9 mouse cellular contexts compared by ENCODE assay signal in the genomic region with DNA sequence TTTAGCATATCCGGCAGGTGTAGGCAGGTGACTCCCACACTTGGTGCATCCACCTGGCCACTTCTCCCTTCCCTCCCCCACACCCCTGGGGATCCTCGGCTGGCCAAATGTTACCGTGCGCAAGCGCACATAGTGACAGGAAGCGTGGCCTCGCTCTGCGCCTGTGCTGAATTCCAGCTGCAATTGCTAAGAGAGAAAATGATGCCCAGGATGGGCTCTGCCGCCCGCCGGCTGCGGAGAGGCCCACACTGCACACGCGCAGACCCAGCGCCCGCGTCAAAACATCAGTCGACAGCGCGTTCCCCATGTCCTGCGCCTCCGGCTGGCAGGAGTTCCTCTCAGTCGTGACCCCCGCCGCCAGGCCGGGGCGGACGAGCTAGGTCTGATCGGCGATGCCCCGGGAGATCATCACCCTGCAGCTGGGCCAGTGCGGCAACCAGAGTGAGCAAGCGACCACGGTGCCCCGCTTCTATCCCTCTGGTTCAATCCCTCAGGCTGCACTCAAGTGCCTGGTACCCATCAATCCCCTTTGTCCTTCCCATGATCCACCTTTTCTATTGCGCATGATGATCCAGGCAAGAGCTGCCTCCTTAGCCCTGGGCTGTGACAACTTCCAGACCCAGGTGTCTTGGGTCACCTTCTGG. TPM values are rescaled to one million over a fixed set of nuclear protein-coding genes. Genes with fewer than 3 reads are reported as not detected.
A peak's percentile ranks its signal among the peaks of the same experiment; 100 is the strongest.
DNase-seq lines count a peak whose midpoint lies in the region; ATAC-seq lines count a peak whose summit lies in the region.
"Had no signal": no experiment of that assay in that cellular context is flagged by ENCODE, and none has a peak within 500 bp of the region (broad histone marks: within the 10 kb centered on the region; RNA-seq: fewer than 3 reads in every experiment).

TSS of gene Tubg2 (plus strand) at position 180 of the 644 bp plus-strand sequence.

- no peaks in the 10 kb centered on the region for H3K9me3 ChIP-seq in intestine, embryonic 14.5 days (ENCODE audit: control insufficient read depth, low read length)
- H3K9me3 ChIP-seq in midbrain, embryonic 13.5 days: no peaks in the 10 kb centered on the region
- H3K9me3 ChIP-seq in stomach, embryonic 15.5 days: no peaks in the 10 kb centered on the region

- intact Hi-C loops in left cerebral cortex, postnatal 4 days (cut with DNase I): no loop called here

- H3K4me1 ChIP-seq in intestine, embryonic 14.5 days (replicated peaks; ENCODE audit: control insufficient read depth, insufficient read depth, low read length): peaks cover 5% of the 10 kb centered on the region; the same call in 1 of the 2 replicates
- peaks cover 17% of the 10 kb centered on the region for H3K4me1 ChIP-seq in midbrain, embryonic 13.5 days (replicated peaks)
- 0 out of 2 replicates have a peak, but pooled peaks cover 4% of the 10 kb centered on the region for H3K4me1 ChIP-seq in stomach, embryonic 15.5 days

- H3K9ac ChIP-seq in intestine, embryonic 14.5 days (ENCODE audit: low read length): peak within 1 kb of the TSS; percentile 47
- H3K9ac ChIP-seq in midbrain, embryonic 13.5 days (replicated peaks): peak within 1 kb of the TSS; percentile 76
- H3K9ac ChIP-seq in stomach, embryonic 15.5 days: peak within 1 kb of the TSS; percentile 20; the same call in 1 of the 2 replicates

- H3K4me3 ChIP-seq in intestine, embryonic 14.5 days (ENCODE audit: low read depth, low read length): peak within 1 kb of the TSS; percentile 28
- H3K4me3 ChIP-seq in midbrain, embryonic 13.5 days (replicated peaks): peak within 1 kb of the TSS; percentile 48
- peak within 1 kb of the TSS; percentile 38 for H3K4me3 ChIP-seq in stomach, embryonic 15.5 days (replicated peaks)

- H3K4me2 ChIP-seq in intestine, embryonic 14.5 days (ENCODE audit: low read length): peak within 1 kb of the TSS; percentile 73
- H3K4me2 ChIP-seq in midbrain, embryonic 13.5 days (replicated peaks): peak within 1 kb of the TSS; percentile 68
- peak within 1 kb of the TSS; percentile 69 for H3K4me2 ChIP-seq in stomach, embryonic 15.5 days

- H3K27ac ChIP-seq in intestine, embryonic 14.5 days (ENCODE audit: low read depth): peak within 1 kb of the TSS; percentile 66
- peak within 1 kb of the TSS; percentile 91 for H3K27ac ChIP-seq in midbrain, embryonic 13.5 days
- peak within 1 kb of the TSS; percentile 36; the same call in 1 of the 2 replicates for H3K27ac ChIP-seq in stomach, embryonic 15.5 days

- 2% methylated on average over 36 of the region's 36 CpGs for WGBS in intestine, embryonic 14.5 days
- WGBS in midbrain, embryonic 13.5 days: 2% methylated on average over 36 of the region's 36 CpGs
- WGBS in stomach, embryonic 15.5 days: 3% methylated on average over 36 of the region's 36 CpGs

- peak; percentile 61 for ATAC-seq in intestine, embryonic 14.5 days (replicated peaks; ENCODE audit: low FRiP score, low TSS enrichment, low read depth)
- ATAC-seq in midbrain, embryonic 13.5 days: peak; percentile 95
- ATAC-seq in stomach, embryonic 15.5 days (ENCODE audit: insufficient read depth, low FRiP score, low read depth): peak; percentile 29; the same call in 1 of the 2 replicates

- no peaks in the 10 kb centered on the region for H3K27me3 ChIP-seq in intestine, embryonic 14.5 days (replicated peaks; ENCODE audit: control insufficient read depth, insufficient read depth, low read length)
- peaks cover 18% of the 10 kb centered on the region for H3K27me3 ChIP-seq in midbrain, embryonic 13.5 days
- no peaks in the 10 kb centered on the region for H3K27me3 ChIP-seq in stomach, embryonic 15.5 days (replicated peaks)

- H3K36me3 ChIP-seq in intestine, embryonic 14.5 days (ENCODE audit: control insufficient read depth, insufficient read depth, low read length): no peaks in the 10 kb centered on the region
- H3K36me3 ChIP-seq in midbrain, embryonic 13.5 days: no peaks in the 10 kb centered on the region
- no peaks in the 10 kb centered on the region for H3K36me3 ChIP-seq in stomach, embryonic 15.5 days

- DNase-seq in heart, adult 18-20 months: peak; percentile 67 to 75
- DNase-seq in heart, adult 8-10 months (ENCODE audit: low spot score): no peak
- DNase-seq in cerebellum, adult 9-11 months: peak; percentile 87
- DNase-seq in frontal cortex, postnatal 14 days (ENCODE audit: low spot score in 2 of 2): peak; percentile 67 to 68
- peak; percentile 75 for DNase-seq in intestine, embryonic 14.5 days (ENCODE audit: low spot score)
- DNase-seq in left cerebral cortex, postnatal 4 days: peak; percentile 65

RNA-seq across cellular contexts. Expression of gene Tubg2, which starts in this region (rescaled TPM):
- total RNA-seq in heart, adult 18-20 months (2021): 1 to 10 TPM; 2.3 to 3.7 TPM
- total RNA-seq in heart, adult 8-10 months (2022): 1 to 10 TPM; 2.7 to 4.9 (median 3.0) TPM
- 5.8 and 7.4 TPM in 2 replicates for polyA plus RNA-seq in intestine, embryonic 14.5 days (2014; fragmentation: Nextera tagmentation; extraction: Ambion mirVana)
- 10 to 100 TPM; 38.6 to 41.6 TPM for total RNA-seq in left cerebral cortex, postnatal 4 days (2021)
- polyA plus RNA-seq in midbrain, embryonic 13.5 days (2015; fragmentation: Nextera tagmentation; extraction: Ambion mirVana): 29.8 and 31.6 TPM in 2 replicates
- polyA plus RNA-seq in stomach, embryonic 15.5 days (2015; fragmentation: Nextera tagmentation; extraction: Ambion mirVana): 3.4 and 3.8 TPM in 2 replicates
- total RNA-seq: MEL had no signal

Comparison
In these comparisons a context has a peak if more than half of its experiments do, and no peak if none do; other contexts are left out.
1. RNA of gene Tubg2 (total RNA-seq): 38.6 to 41.6 TPM in left cerebral cortex, postnatal 4 days; 2.3 to 3.7 TPM in heart, adult 18-20 months and 2.7 to 4.9 TPM in heart, adult 8-10 months; every median in the first group is over 4 times any median in the second.
2. ATAC-seq: peak in every context shown above with its lines; median percentile 95 in midbrain, embryonic 13.5 days; 61 in intestine, embryonic 14.5 days; 29 in stomach, embryonic 15.5 days.
3. H3K27ac ChIP-seq: peak in every context shown above with its lines; median percentile 91 in midbrain, embryonic 13.5 days; 66 in intestine, embryonic 14.5 days; 36 in stomach, embryonic 15.5 days.
4. H3K9ac ChIP-seq: peak in every context shown above with its lines; median percentile 76 in midbrain, embryonic 13.5 days; 47 in intestine, embryonic 14.5 days; 20 in stomach, embryonic 15.5 days.
5. Peak in every context shown above with its lines, with median percentiles within 50 percentile points of each other: H3K4me2 ChIP-seq and H3K4me3 ChIP-seq.